Mouse (Mus musculus) liver, embryonic 15.5 days (tissue): ENCODE data around the gene Bpifc. TPM values are rescaled to one million over a fixed set of nuclear protein-coding genes. Genes with fewer than 3 reads are reported as not detected.

Experiments used
- polyA plus RNA-seq: library from polyadenylated mRNA; unstranded; fragments of >200 nt; fragmentation: Nextera tagmentation; extraction: Ambion mirVana; gene quantifications from 2 replicates; pipeline ENCODE4 v1.2.1, GENCODE M21; 2015

Bpifc gene
- polyA plus RNA-seq, 1 experiment from 2014 or later = 0.03 TPM

Other genes starting within 250 kb of the Bpifc start
- 27.0 and 29.3 TPM in 2 replicates for gene Pwp1, start 182.4 kb downstream of the Bpifc start, polyA plus RNA-seq
- gene Prdm4, start 94.8 kb downstream of the Bpifc start, polyA plus RNA-seq = 4.6 and 5.7 TPM in 2 replicates
- not detected in 2 replicates for gene Ascl4, start 84.2 kb downstream of the Bpifc start, polyA plus RNA-seq
- 67.5 and 67.6 TPM in 2 replicates for gene Rtcb, start 54.1 kb downstream of the Bpifc start, polyA plus RNA-seq
- gene Fbxo7, start 10.1 kb upstream of the Bpifc start, polyA plus RNA-seq = 65.6 and 65.9 TPM in 2 replicates